Mouse (Mus musculus) liver, embryonic 14.5 days (tissue): ENCODE data around the gene Crybb1.

Experiments
- CTCF ChIP-seq: IDR thresholded peaks from 2 replicates; pipeline ENCODE4 v1.5.1; 2016; ENCODE audit warnings: antibody characterized with exemption, low read depth, control low read depth
- EP300 ChIP-seq: IDR thresholded peaks from 2 replicates; pipeline ENCODE4 v1.6.1; 2016; ENCODE audit warnings: antibody characterized with exemption, low read depth

GRCm38 (mm10) chr5:112227354-112227753, 28.3 kb upstream of the Crybb1 start:
- TF ChIP-seq CTCF: no peak
- no peak for TF ChIP-seq EP300
